Mouse (Mus musculus) CD4-positive, CD25-positive, alpha-beta regulatory T cell, adult 2 months (primary cell): ENCODE measurements around the gene Sytl3.
"Not testable (repeated sequence)": the region's sequence is repeated elsewhere in the genome, so short reads cannot be mapped to it uniquely, and the experiment has no call there.

Experiments used
- DNase-seq: peaks from one replicate; pipeline ENCODE4 v3.0.0-alpha.2; 2012; ENCODE audit warnings: low read depth, low spot score

The Sytl3 gene

GRCm38 (mm10) chr17:6658801-6659200 is at the start of gene Sytl3:
Gene Sytl3, plus strand, starts transcription at chr17:6659093.
- DNase-seq, result not testable (repeated sequence)

GRCm38 (mm10) chr17:6613524-6613923 is 45.4 kb upstream of the Sytl3 start:
- DNase-seq, result not testable (repeated sequence)

DNA sequence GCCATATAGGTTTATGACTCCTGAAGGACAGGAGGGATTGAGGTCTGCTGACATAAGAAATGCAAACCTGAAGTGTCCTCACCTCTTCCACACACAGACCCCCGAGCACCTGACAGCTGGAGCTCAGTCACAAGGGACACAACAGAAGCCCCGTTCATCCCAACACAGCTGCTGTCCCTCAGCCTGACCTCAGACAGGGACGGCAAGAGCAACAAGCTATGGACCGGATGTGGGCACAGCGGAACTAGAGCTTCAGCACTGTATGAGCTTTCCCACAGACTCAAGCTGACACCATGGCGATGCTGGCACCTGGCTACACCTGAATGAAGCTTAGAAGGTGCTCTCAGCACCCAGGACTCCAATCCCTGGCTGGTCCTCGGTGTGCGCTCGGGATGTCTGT is 44.6 kb upstream of the Sytl3 start:
- not testable (repeated sequence) for DNase-seq

DNA sequence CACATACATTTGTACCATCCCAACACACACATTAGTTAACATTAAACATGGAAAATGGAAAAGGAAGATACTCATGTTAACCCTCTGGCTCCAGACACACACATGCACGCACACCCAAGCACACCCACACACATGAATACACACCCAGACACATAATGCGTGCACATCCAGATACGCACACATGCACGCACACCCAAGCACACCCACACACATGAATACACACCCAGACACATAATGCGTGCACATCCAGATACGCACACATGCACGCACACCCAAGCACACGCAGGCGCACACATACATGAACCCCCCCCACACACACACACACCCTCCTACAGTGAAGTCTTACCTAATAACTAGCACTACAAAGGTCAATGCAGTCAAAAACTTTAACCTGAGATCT is 42.2 kb upstream of the Sytl3 start:
- not testable (repeated sequence) for DNase-seq

- not testable (repeated sequence) for DNase-seq
Measured at GRCm38 (mm10) chr17:6617689-6618400, 41.0 kb upstream of the Sytl3 start.

DNA sequence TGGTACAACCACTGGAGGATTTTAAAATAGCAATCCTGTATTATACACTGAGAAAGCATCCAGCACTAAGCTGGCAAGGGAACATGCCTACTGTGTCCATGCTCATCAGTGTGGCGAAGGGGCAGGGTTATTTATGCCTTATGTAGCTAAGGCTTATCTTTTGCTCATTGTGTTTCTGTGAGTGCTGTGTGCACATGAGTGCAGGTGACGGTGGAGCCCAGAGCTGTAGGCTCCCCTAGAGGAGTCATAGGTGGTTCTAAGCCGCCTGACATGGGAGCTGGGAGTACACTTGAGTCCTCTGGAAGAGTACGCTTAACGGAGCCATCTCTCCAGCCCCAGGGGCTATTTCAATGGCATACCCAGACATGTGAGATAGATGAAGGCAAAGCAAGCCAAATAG is 39.6 kb upstream of the Sytl3 start:
- DNase-seq, result not testable (repeated sequence)

DNA sequence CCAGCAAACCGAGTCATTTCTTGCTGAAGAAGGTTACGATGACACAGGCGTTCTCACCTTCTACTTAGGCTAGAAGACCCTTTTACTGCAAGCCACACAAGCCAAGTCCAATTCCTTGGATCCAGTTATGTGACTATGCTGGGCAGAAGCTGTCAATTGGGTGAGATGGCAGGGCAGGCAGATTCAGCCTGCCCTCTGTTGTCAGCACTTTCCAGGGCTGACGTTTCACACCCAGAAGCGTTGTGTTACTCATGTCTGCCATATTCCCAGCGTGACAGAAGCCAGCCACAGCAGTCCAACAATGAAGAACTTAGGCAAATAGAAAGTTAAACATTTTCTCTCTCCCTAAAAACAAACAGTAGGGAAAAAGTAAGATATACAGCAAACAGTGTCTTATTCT is 38.9 kb upstream of the Sytl3 start:
- not testable (repeated sequence) for DNase-seq

DNA sequence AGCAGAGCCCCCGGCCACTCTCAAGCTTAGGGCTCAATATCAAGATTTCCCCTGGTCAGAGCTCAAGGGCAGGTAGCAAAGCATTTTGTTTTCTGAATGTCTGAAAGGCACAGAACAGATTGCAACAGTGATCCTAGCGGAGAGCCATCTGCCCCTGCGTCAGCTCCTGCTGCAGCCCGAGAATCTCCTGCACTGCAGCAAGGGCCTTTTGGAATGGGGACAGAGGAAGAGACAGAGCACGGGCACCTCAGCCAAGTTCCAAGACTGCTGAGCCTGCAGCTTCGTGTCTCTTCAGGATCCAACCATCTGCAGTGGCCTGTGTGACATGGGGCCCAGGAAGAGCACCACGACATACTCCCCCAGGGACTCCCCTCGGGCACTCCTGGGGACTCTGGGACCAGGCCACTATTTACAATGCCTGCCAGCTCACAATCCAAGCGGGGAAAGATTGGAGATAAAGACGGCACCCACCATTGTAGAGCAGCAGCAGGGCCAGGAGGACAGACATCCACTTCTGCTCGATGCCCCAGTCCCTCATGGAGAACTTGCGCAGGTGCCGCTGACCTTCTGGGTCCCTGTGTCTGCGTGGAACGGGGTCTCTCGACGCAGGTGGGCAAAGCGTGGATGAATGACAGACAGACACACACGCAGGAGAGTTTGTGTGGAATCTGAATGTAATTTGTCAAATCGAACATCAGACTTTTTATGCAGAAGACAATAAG is 38.0 kb upstream of the Sytl3 start:
- not testable (repeated sequence) for DNase-seq

- DNase-seq, result not testable (repeated sequence)
Measured at GRCm38 (mm10) chr17:6621976-6622375, 36.9 kb upstream of the Sytl3 start.

DNA sequence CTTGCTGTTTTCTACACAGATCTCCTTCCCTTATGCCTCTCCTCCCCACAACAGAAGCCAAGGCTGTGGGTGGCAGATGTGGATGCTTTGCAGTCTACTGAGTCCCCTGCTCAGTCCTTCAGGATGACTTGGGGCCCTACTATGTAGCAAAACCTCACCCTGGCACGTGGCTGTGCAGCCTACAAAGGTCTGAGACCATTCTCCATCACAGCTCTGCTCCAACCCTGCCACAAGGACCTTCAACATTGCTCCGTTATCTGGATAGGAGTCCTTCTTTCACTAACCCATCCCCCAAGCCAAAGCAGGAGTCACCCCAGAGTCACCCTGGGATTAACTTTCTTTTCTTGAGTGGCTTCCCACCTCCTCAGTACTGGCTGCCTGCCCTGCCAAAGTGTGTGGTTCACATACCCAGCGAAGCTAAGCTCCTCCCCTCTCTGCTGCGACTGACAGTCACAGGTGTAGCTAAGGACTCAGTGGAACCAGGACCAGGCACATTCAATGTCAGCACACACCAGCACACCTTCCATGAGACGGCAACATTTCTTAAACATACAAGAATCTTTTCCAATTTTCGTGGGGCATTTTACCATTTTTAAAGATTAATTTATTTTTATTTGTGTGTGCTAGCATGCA is 33.9 kb upstream of the Sytl3 start:
- DNase-seq, result not testable (repeated sequence)

DNA sequence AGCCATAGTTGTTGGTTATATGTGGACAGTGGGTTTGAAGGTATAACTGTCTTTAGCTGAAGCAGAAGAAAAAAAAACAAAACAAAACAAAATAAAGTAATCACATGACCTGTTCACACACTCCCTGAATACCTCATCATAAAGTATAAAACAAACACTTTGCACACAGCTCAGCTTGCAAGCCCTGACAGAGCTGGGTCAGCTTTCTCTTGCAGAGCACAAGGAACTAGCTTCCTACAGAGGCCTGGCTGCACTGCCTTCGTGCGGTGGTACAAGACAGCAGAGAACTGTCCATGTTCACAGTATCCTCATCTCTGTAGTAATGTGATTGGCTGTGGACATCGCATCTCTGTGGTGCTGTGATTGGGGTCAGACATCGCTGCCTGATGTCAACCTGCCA is 28.5 kb upstream of the Sytl3 start:
- not testable (repeated sequence) for DNase-seq

GRCm38 (mm10) chr17:6632850-6633249 is 26.0 kb upstream of the Sytl3 start:
- DNase-seq, result not testable (repeated sequence)

DNA sequence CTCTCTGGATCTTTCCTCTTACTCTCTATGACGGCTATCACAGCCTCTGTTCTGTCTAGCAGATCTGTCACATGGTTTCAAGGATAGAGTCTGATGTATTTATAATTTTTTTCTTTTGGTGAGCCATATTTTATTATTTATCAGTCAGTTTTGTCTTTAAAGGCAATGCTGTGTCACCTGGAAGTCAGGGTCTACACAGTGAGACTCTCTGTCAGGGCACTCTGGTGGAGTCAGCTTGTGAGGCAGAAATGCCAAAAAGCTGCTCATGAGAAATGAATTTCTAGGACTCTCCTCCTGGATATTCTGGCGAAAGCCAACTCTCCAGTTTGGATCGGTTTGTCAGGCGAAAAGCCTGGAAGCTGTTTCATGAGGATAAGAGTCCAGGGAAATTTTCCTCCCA is 23.1 kb upstream of the Sytl3 start:
- DNase-seq, result not testable (repeated sequence)

GRCm38 (mm10) chr17:6636861-6637260 is 22.0 kb upstream of the Sytl3 start:
- DNase-seq, result no peak

DNA sequence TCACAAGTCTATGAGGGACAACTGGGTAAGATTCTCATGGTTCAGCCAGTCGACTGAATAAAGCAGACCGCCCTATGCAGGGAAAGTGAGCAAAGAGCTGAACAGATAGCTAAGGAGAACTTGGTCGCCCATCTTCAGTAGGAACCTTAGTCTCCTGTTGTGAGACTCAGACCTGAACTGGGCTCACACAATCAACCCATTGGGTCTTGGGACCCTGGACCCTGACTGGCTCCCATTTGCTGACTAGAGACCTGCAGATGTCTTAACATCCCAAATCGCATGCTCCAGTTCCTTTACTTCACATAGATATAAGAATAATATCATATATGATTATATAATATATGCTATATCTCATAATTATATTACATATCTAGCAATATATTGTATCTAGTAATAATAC is 21.5 kb upstream of the Sytl3 start:
- not testable (repeated sequence) for DNase-seq

DNA sequence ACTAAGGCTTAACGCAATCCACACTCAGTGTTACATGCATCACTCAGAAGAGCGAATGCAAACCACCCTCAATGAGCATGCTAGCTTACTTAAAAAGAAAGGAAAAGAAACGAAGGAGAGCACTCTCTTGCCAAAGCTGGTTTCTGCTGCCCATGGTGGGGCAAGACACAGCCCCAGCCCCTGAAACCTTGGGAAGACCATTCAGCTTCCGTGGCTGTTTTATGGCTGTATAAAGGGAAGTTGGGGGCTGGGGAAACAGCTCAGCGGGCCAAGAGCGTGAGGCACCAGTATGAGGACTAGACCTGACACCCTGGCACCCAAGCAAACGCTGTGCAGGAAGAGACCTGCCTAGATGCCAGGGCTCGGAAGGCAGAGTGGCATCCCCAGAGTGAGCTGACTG is 20.4 kb upstream of the Sytl3 start:
- DNase-seq, result not testable (repeated sequence)

- not testable (repeated sequence) for DNase-seq
Measured at GRCm38 (mm10) chr17:6639486-6639885, 19.4 kb upstream of the Sytl3 start.

DNA sequence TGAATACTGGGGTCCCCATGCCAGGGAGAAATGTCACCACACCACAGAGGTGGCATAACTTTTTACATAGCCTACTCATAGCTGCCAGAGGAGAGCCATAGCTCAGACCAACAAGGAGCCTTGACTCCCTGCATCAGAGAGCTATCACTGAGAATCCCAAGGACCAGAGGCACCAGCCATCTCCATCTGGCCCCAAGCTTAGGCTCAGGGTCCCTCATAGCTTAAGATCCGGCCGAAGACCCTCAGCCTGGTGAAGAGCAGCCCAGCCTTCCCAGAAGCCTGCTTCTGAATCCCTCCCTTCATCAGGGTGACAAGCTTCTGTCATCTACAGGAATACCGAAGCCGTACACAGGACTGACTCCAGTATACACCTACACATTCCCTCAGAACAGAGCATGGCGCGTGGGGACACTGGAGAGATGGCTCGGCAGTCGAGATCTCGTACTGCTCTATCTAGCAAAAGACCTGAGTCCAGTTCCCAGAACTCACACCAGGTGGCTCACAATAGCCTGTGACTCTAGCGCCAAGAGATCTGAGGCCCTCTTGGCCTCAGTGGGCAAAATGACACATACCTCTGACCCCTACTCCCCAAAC is 18.8 kb upstream of the Sytl3 start:
- peak; percentile 6 for DNase-seq

- DNase-seq, result not testable (repeated sequence)
Measured at GRCm38 (mm10) chr17:6640771-6641429, 18.0 kb upstream of the Sytl3 start.

DNA sequence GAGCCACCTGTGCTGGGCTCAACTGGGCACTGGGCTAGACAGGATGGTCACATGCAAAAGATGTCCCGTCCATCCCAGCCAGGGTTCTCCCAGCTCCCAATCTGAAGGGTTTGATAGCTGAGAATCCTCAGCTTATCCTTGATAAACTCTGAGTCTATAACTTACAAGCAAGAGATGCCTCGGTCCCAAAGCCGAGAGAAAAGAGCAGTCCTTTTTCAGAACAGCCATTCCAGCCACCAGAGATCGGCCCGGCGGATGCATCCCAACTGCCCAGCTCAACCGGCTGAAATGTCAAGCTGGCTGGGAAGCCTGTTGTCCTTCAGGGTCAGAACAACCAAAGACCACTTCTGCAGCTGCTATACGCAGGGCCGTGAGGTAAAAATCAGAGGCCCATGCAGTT is 14.7 kb upstream of the Sytl3 start:
- DNase-seq, result not testable (repeated sequence)

DNA sequence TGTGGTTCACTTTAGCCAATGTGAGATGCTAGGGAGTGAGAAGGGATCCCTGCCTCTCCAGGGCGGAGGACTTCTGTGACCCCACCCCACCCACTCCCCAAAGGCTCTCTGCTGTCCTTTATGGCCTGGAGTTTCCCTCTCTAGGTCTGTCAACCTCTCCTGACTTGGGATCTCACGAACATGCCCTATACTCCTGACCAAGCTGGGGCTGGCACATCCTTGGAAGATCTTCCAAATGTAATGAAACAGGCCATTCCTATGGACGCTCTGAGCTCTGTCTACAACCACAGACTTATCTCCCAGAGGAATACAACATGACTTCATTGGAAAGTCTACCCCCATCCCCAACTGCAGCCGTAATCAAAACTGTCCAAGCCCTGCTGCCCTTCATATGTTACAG is 14.2 kb upstream of the Sytl3 start:
- DNase-seq, result not testable (repeated sequence)

DNA sequence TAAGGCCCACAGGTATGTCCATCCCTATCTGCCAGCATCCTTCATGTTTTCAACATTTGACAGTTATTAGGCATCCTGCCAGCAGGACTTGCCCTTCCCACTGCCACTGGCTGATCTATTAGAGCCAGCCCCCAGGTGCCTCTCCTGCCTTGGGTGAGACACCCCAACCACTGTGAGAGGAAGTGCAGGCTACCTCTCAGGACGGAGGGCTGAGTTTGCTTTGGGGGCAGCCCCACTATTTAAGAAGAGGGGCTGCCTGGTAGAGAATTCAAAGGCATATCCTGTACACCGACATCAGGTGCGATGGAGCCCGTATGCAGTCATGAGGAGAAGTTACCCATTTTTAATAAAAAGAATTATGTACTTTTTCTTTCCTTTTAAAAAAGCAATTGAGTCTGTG is 13.2 kb upstream of the Sytl3 start:
- not testable (repeated sequence) for DNase-seq
